Mouse (Mus musculus): Measurements from ENCODE around the gene Dusp15.

Gene Dusp15

DNA sequence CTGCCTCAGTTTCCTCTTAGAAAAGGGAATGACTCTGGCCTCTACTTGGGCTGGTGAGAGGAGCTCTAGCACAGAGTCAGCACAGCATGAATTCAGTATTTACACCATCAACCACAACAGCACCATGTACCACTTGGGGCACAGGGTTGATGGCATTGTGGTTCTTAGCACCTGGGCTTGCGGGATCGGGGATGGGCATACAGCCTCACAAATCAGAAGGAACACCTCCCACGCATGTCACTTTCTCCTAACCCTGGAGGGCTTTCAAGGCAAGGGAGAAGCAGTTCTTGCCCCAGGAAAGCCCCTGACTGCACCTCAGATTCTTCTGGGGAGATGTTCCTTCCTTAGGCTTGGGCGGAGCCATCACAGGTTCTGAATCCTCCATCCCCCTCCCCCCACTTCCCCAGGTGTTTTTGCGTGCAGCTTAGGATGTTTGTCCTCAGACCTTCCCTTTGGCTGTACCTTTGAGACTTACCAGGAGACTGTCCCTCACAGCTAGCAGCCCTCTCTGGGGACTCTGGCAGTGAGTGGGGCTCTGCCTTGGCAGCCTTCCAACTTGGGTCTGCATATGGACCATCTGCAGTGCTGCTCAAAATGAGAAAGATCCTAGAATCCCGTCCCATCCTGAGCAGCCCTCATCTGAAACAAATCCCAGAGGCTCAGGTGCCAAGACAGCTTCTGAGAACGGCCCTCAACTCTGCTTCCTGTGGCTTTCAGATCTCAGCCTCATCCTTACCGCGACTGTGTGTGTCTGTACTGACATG is 45.0 kb downstream of the Dusp15 start:
- DNase-seq (ENCODE audit: extremely low read depth, low read depth, low spot score), result no peak

DNA sequence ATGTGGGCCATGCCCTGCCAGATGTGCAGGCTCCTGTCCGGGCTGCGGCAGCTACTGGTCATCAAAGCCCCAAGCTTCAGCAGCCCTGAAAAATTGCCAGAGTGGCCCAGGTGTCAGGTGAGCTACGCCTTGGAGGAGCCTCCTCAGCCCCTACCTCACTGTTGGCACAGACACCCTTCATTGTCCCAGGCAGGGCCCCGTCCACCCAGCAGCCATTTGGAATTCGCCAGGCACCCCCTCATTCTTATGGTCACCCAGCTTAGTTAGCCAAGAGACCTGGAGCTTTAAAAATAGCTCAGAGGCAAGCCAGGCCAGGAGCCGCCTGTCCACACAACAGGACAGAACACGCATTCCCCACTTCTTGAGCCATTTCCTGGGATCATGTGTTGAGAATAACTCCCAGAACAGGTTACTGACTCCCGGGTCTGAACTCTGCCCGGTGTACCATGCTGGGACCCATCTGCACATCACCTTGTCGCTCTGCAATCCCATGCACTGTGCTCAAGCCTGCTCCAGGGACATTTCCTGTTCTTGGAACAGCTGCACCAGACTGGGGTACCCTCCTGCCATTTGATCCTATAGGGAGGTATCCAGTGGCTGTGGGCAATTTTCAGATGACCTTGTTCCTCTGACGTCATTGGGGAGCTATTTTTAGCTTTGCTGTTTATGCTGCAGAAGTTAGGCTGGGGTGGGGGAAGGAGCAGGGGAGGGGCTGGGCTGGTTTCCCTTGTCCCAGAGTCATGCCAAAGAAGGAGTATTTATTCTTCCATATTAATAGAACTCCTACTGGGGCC is 46.3 kb downstream of the Dusp15 start:
- DNase-seq (ENCODE audit: extremely low read depth, low read depth, low spot score), result no peak

DNA sequence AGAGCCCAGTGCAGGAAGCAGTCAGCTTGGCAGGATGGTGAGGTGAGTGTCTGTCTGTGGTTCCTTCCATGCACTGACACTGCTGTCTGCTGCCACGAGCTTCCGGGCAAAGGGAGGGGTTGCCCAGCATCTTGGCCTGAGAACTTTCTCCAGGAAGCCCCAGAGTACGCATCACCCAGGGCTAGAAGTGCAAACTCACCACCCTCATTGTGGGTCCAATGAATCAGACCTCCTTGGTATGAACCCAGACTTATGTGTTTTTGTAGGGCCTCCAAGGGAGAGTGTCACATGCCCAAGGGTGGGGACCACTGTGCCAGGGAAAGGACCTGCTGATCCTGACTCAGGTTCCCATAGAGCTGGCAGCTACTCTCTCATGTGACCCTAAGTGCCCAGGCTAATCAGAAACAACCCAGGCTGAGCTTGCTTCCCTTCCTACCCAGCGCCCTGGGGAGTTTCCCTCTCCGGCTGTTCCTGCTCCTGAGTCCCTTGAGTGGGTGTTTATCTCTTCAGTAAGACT is 47.3 kb downstream of the Dusp15 start:
- no peak for DNase-seq (ENCODE audit: extremely low read depth, low read depth, low spot score)

DNA sequence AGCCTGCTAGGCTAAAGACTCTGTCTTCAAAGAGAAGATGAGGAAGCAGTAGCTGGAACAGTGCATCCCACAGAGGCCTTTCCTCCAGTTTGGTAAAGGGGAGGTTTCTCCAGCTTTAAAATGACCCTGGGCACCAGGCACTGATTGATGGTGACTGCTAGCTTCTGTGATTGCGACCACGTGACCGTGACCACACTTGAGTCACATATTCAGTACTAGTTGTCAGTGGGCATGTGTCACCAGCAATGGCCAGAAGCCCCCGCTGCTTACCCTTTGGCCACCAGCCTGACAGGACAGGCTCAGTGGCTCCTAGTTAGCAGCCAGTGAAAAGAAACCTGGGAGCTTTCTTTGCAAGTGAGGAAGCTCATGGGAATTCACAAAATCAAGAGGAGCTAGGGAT is 47.9 kb downstream of the Dusp15 start:
- DNase-seq (ENCODE audit: extremely low read depth, low read depth, low spot score), result no peak

DNA sequence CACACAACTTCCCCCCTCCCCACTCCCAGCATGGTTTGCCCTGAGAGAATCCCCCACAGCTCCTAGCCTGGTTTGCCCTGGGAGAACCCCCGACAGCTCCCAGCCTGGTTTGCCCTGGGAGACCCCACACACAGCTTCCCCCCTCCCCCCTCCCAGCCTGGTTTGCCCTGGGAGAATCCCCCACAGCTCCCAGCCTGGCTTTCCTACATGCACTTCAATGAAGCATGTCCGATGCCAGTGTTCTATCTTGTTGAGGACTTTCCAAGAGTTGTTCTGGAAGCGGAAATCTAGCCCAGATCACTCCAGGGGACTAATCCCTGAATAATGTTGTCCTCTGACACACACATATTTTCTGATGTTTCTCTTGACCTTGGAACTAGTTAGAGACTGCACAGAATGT is 48.8 kb downstream of the Dusp15 start:
- no peak for DNase-seq (ENCODE audit: extremely low read depth, low read depth, low spot score)

DNA sequence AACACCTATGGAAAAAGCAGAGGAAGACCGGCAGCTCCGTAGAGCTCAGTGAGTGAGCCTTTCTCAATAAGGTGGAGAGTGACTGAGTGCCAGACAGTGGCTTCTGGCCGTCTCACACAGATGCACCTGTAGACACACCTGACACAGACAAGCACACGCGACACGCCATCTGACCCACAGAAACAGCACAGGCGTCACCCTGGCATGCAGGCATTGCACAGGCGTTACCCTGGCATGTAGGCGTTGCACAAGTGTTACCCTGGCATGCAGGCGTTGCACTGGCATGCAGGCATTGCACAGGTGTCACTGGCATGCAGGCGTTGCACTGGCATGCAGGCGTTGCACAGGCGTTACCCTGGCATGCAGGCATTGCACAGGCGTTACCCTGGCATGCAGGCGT is 50.2 kb downstream of the Dusp15 start:
- no peak for DNase-seq (ENCODE audit: extremely low read depth, low read depth, low spot score)

DNA sequence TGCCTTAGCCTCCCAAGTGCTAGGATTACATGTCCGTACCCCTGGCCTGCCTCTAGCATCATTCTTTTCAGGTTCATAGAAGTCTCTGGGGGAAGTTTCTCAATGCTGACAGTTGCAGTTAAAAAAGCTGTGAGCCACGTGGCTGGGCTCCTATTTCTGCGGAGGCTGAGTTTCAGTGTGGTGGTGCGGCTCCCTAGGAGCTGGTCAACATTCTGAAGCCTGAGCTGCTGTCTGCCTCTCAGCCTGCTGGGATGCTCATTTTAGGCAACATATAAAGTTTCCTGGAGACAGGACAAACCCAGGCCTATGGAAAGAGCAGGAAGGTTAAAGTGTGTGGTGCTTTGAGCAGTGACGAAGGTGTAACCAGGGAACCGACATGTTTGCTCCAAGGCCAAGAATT is 52.5 kb downstream of the Dusp15 start:
- no peak for DNase-seq (ENCODE audit: extremely low read depth, low read depth, low spot score)

DNA sequence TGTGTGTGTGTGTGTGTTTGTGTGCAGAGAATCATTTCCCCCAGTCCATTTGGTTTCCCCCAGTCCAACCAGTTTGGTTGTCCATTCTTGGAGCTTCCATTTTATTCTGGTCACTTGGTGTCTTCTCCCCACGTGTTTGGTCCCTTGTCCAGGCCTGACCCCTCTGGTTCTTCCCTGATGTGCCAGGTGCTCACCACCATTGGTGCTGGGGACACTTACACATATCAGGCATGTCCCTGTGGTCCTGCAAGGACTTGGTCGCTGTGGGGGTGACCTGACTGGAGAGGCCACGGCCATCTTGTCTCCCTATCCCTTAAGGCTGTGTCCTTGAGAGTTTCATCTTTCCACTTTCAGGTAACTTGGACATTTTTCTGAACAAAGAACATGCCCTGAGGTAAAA is 54.6 kb downstream of the Dusp15 start:
- no peak for DNase-seq (ENCODE audit: extremely low read depth, low read depth, low spot score)

DNA sequence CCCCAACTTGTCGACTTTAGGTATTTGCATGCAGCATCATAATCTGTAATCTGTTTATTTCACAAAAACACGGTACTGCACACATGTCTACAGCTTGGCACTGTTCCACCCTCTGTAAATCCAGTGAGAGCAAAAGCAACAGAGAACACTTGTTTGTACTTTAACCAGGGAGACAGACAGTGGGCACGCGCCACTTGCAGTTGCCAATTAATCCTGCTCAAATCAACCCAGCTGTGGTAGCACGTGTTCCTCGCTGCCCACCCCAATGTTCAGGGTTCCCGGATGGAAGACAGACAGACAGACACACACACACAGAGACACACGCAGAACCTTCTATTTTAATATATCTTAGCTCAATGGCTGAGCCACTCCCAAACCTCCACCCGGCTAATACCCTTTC is 55.7 kb downstream of the Dusp15 start:
- DNase-seq (ENCODE audit: extremely low read depth, low read depth, low spot score), result no peak

Data from fat pad, adult 2 months (tissue).